Mouse (Mus musculus) embryo, embryonic 9.5 days (tissue): ENCODE results near the gene Vps35l.

ENCODE experiments used
- DNase-seq: peaks from one replicate; pipeline ENCODE4 v3.0.0-alpha.2; 2017; ENCODE audit errors: extremely low spot score

Gene Vps35l

GRCm38 (mm10) chr7:118733225-118733624 is 6.8 kb upstream of the Vps35l start:
- DNase-seq, result no peak

GRCm38 (mm10) chr7:118738730-118739129 is 1.3 kb upstream of the Vps35l start:
- no peak for DNase-seq

GRCm38 (mm10) chr7:118740532-118741338 is 709 bp downstream of the Vps35l start:
- peak; percentile 93 for DNase-seq

- DNase-seq, result no peak
Measured at GRCm38 (mm10) chr7:118742278-118742677, 2.3 kb downstream of the Vps35l start.

- no peak for DNase-seq
Measured at GRCm38 (mm10) chr7:118744766-118745165, 4.7 kb downstream of the Vps35l start.

- DNase-seq, result no peak
Measured at GRCm38 (mm10) chr7:118747891-118748672, 8.1 kb downstream of the Vps35l start.

- DNase-seq, result no peak
Measured at GRCm38 (mm10) chr7:118749706-118750105, 9.7 kb downstream of the Vps35l start.

GRCm38 (mm10) chr7:118751625-118752024 is 11.6 kb downstream of the Vps35l start:
- DNase-seq, result no peak

- DNase-seq, result no peak
Measured at GRCm38 (mm10) chr7:118755756-118756155, 15.7 kb downstream of the Vps35l start.

GRCm38 (mm10) chr7:118756490-118757265 is 16.7 kb downstream of the Vps35l start:
- no peak for DNase-seq

- no peak for DNase-seq
Measured at GRCm38 (mm10) chr7:118758369-118758768, 18.3 kb downstream of the Vps35l start.

GRCm38 (mm10) chr7:118759372-118759771 is 19.3 kb downstream of the Vps35l start:
- DNase-seq, result no peak

- no peak for DNase-seq
Measured at GRCm38 (mm10) chr7:118763939-118764338, 23.9 kb downstream of the Vps35l start.

- no peak for DNase-seq
Measured at GRCm38 (mm10) chr7:118764725-118765124, 24.7 kb downstream of the Vps35l start.

- no peak for DNase-seq
Measured at GRCm38 (mm10) chr7:118765604-118766003, 25.6 kb downstream of the Vps35l start.

GRCm38 (mm10) chr7:118766119-118766833 is 26.2 kb downstream of the Vps35l start:
- DNase-seq, result peak; percentile 49

GRCm38 (mm10) chr7:118766834-118767224 is 26.8 kb downstream of the Vps35l start:
- DNase-seq, result no peak

- no peak for DNase-seq
Measured at GRCm38 (mm10) chr7:118769208-118769607, 29.2 kb downstream of the Vps35l start.

- no peak for DNase-seq
Measured at GRCm38 (mm10) chr7:118769655-118770054, 29.6 kb downstream of the Vps35l start.

GRCm38 (mm10) chr7:118773027-118773426 is 33.0 kb downstream of the Vps35l start:
- DNase-seq, result no peak

GRCm38 (mm10) chr7:118775991-118776390 is 36.0 kb downstream of the Vps35l start:
- DNase-seq, result no peak
